Mouse (Mus musculus): ENCODE data around the gene Fam185a. TPM values are rescaled to one million over a fixed set of nuclear protein-coding genes. Genes with fewer than 3 reads are reported as not detected.

Gene Fam185a
- polyA plus RNA-seq (2012; rRNA removed), result 2.4 and 3.1 TPM in 2 replicates

DNA sequence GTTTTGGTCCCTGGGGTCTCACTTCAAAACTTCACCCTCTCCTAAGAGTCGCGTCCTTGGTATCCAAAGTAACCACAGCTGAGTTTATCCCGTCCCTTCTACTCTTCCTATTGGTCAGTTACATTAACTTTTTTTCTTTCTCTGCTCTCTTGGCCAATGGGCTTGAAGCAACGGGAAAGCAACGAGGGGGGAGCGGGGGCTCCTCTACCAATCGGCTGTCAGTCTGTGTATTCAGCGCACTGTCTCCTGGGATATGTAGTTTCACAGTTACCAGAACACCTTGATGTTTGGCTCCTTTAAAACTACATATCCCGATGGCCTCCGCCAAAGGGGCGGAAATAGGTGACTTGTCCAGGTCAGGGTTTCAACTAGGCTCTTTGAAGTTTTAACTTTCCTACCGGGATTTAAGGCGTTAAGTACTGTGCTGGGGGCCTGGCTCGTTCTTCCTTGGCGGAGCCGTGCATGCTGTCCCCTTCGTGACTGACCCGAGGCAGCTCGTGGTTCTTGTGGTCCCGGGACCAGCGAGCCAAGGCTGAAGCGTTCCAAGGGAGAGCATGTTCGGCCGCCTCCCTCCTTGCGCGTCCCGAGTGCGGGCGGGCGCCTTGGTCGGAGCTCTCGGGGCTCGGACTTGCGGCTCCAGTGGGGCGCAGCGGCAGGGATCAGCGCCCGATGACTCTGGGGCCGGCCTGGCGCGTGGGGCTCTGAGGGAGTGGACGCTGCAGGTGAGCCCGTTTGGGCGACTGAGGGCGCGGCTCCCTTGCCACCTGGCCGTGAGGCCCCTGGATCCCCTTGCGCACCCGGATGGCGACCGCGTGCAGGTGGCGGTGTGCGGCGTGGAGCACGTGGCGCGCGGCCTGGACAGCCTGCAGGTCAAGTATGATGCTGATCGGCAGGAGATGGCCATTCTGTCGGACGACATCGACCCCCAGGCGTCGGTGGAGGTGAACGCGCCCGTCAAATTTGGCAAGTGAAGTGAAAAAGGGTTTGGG, at the start of gene Fam185a, which contains the start of gene Ccdc146:
Gene Fam185a (plus strand): TSS at position 345 of the 989 bp plus-strand sequence.
Gene Ccdc146 (minus strand): TSS at position 64 of the 989 bp plus-strand sequence.
- peak; percentile 75 for DNase-seq (ENCODE audit: low spot score)

DNA sequence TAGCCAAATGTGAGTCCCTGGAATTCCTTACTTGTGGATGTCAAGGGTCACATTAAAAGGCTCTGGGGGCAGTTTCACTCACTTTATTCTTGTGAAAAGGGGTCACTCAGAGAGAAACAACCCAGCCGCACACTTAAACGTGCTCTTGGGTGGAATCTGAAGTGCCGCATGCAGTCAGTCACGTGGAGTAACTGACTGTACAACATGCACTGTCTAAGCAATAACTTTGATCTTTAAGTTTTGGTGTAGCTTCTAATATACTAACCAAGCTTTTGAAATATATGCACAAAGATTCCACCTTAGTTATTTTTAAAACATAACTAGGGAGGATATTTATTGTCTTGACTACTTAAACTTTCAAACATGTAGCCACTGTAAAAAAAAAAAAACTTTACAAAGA, 47.8 kb upstream of the Fam185a start:
- DNase-seq (ENCODE audit: low spot score), result no peak

DNA sequence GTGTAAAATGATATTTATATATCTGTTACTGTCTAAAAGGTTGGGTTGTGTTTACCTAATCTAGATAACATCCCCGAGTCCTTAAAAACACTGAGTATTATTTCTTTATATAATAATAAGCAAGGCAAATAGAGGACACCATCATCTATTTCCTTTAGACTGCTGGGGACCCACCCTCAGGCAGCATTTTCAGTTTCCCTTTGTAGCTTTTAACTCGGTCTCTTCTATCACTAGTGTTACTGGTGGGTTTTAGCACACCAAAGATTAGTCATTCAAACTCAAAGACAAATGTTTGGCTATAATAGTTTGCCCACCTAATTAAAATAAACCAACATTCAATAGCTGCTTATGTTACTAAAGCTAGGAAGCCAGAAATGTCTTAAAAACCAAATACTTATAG, 46.4 kb upstream of the Fam185a start:
- DNase-seq (ENCODE audit: low spot score), result no peak

DNA sequence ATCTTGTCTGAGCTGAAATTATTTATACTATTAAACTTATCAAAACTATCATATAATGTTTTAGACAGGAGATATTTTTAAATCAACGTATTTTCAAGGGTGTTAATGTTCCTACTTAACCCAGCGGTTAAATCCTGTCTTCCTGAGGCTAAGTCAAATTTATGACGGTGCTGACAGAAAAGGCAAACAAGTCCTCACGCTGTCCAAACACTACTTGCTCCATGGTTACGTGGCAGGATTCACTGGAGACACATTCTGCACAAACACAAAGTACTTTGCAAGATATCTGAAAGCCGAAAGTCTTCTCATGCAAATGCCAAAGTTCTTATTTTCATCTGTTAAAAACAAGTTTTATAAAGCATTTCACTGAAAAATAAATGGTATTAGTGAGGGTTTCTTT, 42.8 kb upstream of the Fam185a start:
- no peak for DNase-seq (ENCODE audit: low spot score)

DNA sequence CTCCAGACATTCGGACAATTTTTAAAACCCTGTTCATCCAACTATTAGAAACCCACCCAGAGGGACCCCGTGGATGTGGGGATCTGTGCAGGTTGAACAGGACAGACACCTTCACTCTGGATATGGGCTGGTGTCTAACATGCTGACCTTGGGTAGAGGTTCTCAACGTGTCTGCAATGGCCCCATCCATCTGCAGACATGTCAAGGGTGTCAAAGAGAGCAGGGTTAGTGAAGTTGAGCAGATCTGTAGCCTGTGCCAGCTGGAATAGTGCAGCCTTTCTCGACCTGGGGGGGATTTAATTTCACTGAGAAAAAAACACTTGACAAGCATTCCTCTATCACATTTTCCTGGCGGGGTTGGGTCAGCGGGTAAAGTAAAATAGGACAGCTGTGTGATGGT, 42.1 kb upstream of the Fam185a start:
- DNase-seq (ENCODE audit: low spot score), result no peak

DNA sequence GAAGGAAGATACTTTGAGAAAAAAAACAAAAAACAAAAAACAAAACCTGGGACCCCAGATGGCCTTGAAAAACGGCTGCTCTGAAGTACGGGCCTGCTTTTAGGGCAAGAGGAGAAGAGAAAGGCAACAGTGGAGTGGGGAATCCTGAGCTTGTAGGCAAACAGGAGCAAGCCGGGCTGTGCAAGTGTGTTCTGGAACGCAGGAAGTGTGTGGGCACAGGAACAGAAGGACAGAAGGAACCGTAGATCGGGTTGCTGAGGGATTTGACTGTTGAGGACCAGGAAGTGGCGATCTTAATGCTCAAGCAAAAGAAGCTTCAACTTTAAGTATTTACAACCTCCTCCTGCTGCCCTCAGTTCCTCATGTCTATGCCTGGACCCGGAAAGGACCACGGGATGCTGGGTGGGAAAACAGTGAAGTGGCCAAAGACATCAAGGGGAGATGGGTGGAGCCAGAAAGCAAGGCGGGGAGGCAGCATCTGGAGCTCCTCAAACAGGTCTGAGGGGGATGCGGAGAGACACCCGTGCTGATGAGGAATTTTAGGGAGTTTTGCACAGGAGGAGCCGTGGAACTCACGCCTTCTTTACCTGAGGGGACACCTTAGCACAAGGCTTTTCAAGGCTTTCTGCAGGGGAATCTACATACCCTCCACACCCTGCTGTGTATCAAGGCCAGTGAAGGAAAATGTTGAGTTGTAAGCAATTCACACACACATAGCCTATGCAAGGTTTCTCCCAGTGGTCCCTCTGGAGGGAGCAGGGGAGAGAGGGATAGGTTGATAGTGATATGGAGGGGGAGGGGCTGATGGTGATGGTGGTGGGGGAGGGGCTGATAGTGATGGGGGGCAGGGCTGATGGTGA, 41.1 kb upstream of the Fam185a start:
- DNase-seq (ENCODE audit: low spot score), result no peak

DNA sequence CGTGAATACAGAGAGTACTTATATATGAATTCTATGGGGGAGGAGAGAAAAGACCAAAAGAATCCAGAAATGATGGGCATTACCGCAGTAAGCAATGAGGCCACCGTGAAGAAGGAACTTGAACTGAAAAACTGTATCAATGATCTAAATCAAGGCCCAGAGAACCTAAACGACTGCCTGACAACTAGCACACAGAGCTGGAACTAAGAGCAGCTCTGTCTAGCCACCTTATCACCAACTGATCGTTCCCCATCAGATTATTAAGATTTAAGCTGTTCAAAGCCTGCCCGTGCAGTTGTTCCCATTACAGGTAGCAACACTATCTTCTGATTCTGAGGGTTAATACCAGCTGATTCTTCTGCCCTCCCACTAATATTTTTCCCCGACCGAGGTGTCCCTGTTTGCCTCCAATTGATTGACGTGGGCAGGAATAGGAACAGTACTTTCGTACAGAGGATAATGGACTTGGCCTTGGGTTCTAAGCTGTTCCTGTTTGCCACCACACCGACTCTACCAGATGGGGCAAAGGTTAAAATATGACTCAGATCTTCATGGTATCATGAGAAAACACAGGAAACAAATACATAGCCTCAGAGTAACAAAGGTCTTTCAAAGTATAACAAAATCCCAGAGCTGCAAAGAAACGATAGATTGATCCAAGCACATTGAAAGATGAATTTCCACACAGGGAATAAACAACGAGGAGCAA, 40.4 kb upstream of the Fam185a start:
- DNase-seq (ENCODE audit: low spot score), result no peak

DNA sequence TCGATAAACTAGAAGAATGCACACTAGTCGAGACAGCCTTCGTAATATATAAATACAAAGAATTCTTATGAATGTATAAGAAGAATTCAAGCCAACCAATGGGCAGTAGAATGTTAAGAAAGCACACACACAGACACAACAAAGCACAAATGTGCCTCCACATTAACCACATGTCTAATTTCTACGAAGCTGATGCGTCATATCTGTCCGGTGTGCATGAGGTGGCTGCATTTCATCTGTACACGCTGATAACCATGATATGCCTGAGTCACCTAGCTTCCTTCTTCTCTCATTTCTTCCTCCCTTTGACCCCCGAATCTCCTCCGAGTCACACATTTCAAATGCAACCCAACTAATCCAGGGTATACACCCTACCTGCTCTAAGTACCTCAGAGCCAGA, 39.8 kb upstream of the Fam185a start:
- no peak for DNase-seq (ENCODE audit: low spot score)

DNA sequence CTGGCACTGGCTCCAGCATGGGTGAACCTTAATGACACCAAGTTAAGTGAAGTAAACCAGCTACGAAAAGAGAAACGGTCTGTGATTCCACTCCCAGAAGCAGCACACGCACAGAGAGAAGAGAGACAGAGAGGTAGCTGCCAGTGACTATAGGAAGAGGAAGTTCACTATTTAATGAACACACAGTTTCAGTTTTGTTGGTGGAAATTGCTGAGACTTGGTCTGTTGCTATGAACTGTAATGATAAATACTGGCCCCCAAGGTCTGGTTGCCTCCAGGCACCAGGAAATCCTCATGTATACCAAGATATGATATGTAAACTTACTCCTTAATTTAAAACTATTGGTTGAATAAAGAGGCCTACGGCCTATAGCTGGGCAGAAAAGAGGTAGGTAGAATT, 38.3 kb upstream of the Fam185a start:
- no peak for DNase-seq (ENCODE audit: low spot score)

DNA sequence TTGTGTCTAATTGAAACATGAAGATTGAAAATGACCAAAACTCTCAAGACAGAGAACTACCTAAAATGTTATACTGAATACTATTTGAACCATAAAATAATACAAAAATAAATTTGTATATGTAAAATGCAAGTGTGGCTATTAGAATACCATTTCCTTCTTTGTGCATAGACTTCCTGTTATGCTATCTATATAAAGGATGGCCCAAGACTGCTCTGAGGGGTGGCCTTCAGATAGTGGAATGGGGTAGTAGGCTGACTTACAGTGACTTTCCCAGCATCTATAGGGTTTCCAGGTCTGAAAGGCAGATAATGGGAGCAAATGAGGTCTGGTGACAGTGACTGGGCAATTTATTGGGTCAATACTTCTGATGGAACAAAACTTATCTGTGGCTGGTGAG, 37.4 kb upstream of the Fam185a start:
- DNase-seq (ENCODE audit: low spot score), result no peak

DNA sequence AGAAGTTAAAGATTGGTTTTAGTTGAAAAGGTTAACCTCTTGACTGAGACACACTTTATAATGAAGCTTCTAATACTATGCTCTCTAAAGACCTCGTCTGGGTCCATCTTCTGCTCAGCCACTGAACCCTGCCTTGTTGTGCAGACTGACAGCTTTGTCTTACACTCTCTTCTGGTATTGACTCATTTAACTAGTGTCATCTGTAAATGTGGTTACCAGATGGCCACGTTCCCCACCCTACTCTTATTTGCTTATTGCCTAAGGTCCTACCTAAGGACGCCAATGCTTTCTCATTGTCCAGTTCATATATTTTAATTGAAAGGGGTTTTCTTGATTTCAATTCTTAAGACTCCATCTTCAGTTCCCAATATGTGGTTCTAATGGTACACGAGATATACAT, 35.9 kb upstream of the Fam185a start:
- no peak for DNase-seq (ENCODE audit: low spot score)

DNA sequence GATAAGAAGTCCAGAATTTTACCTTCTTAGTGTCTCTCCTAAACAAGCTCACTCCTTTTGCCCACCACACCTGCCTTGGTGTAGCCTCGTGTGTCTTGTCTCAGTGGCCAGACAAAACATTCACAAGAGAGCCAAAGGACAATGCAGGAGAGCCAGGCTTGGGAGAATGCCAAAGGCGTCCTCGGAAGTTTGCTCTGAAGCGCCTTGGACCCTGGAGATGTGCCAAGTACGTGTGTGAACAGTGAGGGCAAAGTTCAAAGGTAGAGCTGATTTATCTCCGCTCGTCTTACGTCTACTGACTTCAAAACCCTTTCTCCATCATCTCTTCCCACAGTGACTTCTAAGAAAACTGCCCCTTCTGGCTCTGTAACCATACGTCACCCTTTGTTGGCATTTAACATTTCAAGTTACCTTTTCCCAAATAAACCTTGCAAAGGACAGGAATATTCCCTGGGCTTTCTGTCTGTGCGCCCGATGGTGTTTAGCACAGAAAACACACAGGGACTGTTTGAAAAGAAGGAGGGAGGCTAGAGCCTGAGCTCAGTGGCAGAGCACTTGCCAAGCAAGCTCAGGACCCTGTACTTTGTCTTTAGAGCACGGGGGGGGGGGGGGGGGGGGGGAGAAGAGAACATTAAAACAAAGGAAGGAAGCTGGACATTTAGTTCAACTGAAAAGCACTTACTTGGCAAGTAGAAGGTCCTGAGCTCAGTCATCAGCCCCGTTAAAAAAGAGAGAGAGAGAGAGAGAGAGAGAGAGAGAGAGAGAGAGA, 33.0 kb upstream of the Fam185a start:
- no peak for DNase-seq (ENCODE audit: low spot score)

DNA sequence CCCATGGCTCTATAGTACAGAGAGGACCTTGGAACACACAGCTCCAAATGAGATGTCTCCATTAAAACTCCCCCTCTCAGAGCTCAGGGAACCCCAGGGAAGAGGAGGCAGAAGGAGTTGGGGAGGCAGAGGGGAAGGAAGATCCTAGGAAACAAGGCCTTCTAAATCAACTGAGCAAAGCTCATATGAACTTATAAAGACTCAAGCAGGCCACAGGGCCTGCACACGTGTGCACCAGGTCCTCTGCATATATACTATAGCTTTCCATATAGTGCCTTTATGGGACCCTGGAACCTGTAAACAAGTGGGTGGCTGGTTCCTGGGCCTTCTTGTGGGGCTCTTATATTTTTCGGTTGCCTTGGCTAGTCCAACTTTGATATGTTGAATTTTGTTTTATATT, 30.2 kb upstream of the Fam185a start:
- no peak for DNase-seq (ENCODE audit: low spot score)

DNA sequence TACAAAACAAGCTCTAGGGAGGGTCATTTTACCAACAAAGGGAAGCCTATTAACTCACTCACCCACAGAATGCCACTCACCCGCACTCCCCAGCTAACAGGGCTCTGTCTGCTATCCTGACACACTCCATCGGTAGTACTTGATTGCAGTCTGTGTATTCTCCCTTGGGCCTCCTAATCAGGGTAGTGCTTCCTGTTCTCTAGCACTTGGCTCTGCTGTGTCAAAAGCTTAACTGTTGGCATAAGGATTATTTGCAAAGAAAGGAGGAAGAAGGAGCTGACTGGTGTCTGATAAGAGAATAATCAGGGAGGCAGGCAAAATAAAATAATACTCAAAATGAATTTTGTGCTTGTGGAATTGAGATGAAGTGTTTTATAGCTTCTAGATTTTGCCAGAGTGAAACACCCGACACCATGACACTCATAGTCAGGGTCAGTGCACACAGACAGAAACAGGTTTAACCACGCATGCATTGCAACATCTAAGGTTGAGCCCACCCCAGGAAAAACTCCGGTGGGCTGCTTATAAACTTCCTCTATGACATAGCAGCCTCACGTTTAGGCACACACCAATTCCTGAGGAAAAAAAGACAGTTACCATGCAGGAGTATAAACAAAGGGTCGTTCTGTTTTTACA, 29.4 kb upstream of the Fam185a start:
- DNase-seq (ENCODE audit: low spot score), result no peak

DNA sequence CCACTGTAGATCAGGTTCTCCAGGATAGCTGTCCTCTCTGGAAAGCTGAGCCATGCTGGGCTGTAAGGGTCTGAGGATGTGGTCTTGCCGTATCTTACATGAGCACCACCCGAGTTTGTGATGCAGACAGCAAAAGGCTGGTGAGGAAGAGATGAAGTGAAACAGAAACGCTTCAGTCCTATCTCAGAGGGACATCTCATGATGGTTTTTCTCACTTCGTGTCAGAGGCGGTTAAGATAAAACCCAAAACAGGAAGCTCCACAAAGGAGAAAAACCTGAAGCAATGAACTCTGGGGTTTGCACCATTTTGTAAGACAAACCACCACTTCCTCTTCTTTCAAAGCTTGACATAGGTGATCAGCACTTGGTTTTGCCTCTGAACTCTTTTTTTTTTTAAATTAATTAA, 13.5 kb upstream of the Fam185a start:
- DNase-seq (ENCODE audit: low spot score), result no peak

DNA sequence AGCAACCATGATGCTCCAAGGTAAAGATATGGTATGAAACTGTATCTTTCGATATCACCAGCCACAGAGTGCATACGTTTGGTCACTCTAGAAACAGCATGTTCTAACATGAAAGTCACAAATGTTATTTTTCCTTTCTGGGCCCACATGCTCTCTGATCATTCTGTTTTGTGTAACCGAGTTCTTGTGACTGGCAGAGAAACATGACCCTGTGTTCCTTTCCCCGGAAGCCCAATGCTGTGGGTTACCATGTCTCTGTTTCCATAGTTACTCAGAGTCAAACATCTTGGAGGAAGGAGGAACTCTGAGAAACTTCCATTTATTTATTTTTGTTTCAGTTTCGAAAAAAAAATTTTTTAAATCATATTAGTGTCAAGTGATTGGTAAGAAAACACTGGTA, 12.7 kb upstream of the Fam185a start:
- DNase-seq (ENCODE audit: low spot score), result no peak

DNA sequence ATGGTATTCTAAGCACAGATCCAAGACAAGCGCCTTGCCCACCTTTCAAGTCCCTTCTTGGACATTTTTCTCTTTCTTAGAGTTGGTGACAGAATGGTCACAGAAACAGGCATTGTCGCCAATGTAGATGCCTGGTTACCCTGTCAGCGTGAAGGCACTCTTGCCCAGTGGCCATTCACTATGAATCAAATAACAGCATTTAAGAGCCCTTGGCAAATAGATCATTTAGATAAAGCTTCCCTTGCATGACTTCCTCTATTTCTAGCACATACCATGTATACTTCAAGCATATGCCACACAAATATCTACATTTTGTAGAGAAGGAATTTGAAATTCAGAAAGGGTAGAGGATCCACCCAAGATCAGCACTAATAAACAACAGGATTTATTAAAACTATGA, 11.4 kb upstream of the Fam185a start:
- no peak for DNase-seq (ENCODE audit: low spot score)

DNA sequence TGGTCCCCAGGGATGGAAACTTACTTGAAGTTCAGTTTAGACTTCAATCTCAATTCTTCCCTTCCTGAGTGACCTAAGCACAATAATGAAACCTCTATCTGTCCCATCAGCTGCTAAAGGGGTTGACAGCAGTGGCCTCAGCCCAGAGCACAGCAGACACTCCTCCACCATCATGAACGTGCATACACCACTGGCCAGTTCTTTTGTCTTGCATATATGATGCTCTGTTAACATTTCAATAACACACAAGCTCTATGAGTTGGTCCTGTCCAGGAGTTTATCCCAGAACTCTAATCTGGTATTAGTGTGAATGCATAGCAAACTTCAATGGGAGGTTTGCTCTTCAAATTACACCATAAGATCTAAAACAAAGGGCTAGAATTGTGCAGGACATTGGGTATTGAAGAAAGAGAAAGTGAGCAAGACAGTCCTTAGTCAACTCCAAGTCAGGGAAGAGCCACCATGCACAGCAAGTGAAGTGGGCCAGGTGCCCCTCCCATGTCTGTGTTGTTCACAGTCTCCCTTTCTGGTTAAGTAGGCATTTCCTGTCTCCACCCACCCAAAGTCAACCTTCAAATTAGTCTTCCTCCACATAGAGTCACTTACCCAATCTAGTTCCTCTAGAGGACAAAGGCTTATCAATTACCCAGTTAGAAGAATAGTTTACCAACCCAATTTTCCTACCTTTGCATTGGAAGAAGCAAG, 10.5 kb upstream of the Fam185a start:
- no peak for DNase-seq (ENCODE audit: low spot score)

DNA sequence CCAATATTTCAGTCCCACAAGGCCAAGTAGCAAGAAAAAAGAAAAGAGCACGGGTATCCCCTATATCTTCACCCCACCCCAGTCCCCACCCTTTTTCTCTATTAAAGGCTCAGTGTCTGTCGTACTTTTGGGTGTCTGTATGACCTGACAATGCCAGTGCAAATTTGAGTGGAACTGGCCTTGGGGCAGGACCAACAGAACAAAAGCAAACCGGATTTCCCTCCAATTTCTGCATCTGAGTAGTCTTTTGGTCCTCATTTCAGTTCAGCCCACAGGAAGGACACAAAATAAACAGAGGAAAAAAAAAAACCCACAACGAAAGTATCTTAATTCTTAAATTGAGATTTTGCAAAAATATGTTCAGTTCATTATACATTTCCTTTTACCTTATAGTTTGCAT, 6.1 kb upstream of the Fam185a start:
- DNase-seq (ENCODE audit: low spot score), result no peak

DNA sequence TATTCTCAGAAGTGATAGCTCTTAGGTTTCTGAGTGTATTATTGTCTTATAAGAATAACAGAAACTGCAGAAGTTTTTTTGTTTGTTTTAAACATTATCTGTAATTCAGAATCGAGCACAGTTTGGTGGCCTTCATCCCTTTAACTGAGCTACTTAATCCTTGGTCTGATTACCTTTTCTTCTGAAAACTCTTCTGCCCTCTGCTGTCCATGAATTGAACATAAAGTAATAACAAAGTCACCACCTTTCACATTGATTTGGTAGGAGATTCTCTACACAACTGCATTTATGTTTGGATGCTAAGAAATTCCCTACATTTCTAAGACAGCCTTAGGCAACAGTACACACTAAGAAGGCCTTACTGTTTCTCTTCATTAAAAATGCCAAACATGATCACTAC, 4.1 kb upstream of the Fam185a start:
- DNase-seq (ENCODE audit: low spot score), result no peak
